Mouse (Mus musculus) liver, adult 2 months (tissue): Measurements from ENCODE around the gene Gabbr1.

Experiments used
- CTCF ChIP-seq: fragments of 200-500 bp; IDR thresholded peaks from 2 replicates; pipeline ENCODE4 v1.5.1; 2011; ENCODE audit warnings: low read depth, low read length, control low read depth
- POLR2A ChIP-seq: fragments of 200-500 bp; IDR thresholded peaks from 2 replicates; pipeline ENCODE4 v1.6.1; 2011; ENCODE audit warnings: low read length, control low read depth; ENCODE audit not compliant: insufficient read depth; ENCODE audit errors: extremely low read depth

GRCm38 (mm10) chr17:37002364-37003330, 43.1 kb upstream of the Gabbr1 start:
- TF ChIP-seq POLR2A (no peak), CTCF (no peak)
